Mouse (Mus musculus): Measurements from ENCODE around the gene Siae.

The Siae gene

GRCm38 (mm10) chr9:37670261-37670660 is 114.8 kb downstream of the Siae start:
- no peak for DNase-seq (ENCODE audit: low read depth, low spot score)

- DNase-seq (ENCODE audit: low read depth, low spot score), result no peak
Measured at GRCm38 (mm10) chr9:37675287-37675686, 119.8 kb downstream of the Siae start.

- no peak for DNase-seq (ENCODE audit: low read depth, low spot score)
Measured at GRCm38 (mm10) chr9:37681123-37681522, 125.6 kb downstream of the Siae start.

GRCm38 (mm10) chr9:37687288-37687940 is 131.9 kb downstream of the Siae start:
- DNase-seq (ENCODE audit: low read depth, low spot score), result no peak

- DNase-seq (ENCODE audit: low read depth, low spot score), result no peak
Measured at GRCm38 (mm10) chr9:37687941-37688303, 132.4 kb downstream of the Siae start.

GRCm38 (mm10) chr9:37689970-37690686 is 134.6 kb downstream of the Siae start:
- DNase-seq (ENCODE audit: low read depth, low spot score), result no peak

All from CD4-positive helper T cell, adult 2 months (primary cell).